10 mouse cellular contexts compared by ENCODE assay signal in the genomic region with DNA sequence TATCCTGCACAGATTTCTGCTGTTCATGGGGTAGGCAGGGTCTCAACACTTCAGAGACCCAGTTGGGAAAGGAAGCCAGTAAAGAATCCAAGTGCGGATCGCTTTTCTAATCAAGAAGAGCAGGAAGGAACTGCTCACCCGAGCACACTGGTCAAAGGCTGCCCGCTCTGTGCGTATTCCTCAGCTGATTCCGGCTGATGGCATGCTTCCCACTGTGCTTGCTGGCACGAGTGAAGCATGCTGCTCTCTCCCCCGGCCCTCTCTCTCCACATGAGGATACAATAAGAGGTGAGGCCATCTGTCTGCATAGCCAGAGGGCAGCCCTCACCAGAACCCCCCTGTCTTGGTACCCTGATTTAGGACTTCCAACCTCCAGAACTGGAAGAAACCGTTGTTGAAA. TPM values are rescaled to one million over a fixed set of nuclear protein-coding genes. Genes with fewer than 3 reads are reported as not detected.
DNase-seq lines count a peak whose midpoint lies in the region; ATAC-seq lines count a peak whose summit lies in the region.
"Had no signal": no experiment of that assay in that cellular context is flagged by ENCODE, and none has a peak within 500 bp of the region (broad histone marks: within the 10 kb centered on the region; RNA-seq: fewer than 3 reads in every experiment).

No protein-coding gene starts in this region.

- H3K4me2 ChIP-seq in intestine, embryonic 16.5 days (ENCODE audit: low read depth, low read length), result no peak overlapping the region
- H3K4me2 ChIP-seq in intestine, embryonic 15.5 days (replicated peaks), result no peak overlapping the region
- H3K4me2 ChIP-seq: liver, embryonic 15.5 days had no signal

- H3K4me3 ChIP-seq in intestine, embryonic 16.5 days (ENCODE audit: low read length), result no peak overlapping the region
- H3K4me3 ChIP-seq in intestine, embryonic 15.5 days (replicated peaks), result no peak overlapping the region
- H3K4me3 ChIP-seq: liver, embryonic 15.5 days had no signal

- ATAC-seq in intestine, embryonic 16.5 days, result 0 out of 2 replicates have a peak, but pooled peaks have one; percentile 20
- ATAC-seq in intestine, embryonic 15.5 days, result no peak

- DNase-seq in adipocyte (ENCODE audit: low spot score), result peak; percentile 52
- peak; percentile 93 for DNase-seq in cerebellum, adult 9-10 months
- peak; percentile 77 to 79 for DNase-seq in kidney, adult 8-10 months
- no peak for DNase-seq in urinary bladder, adult 18-20 months (ENCODE audit: low spot score in 2 of 2)
- no peak for DNase-seq in thymus, postnatal 10 days (ENCODE audit: low spot score in 2 of 2)
- DNase-seq in gastrocnemius, adult 18-20 months (ENCODE audit: low spot score), result no peak

- WGBS in intestine, embryonic 16.5 days, result 71% methylated on average over 9 of the region's 9 CpGs
- 74% methylated on average over 9 of the region's 9 CpGs for WGBS in intestine, embryonic 15.5 days

- no peaks in the 10 kb centered on the region for H3K27me3 ChIP-seq in intestine, embryonic 16.5 days (replicated peaks; ENCODE audit: control insufficient read depth, insufficient read depth, low read length)
- H3K27me3 ChIP-seq in intestine, embryonic 15.5 days (replicated peaks), result no peaks in the 10 kb centered on the region

- H3K9ac ChIP-seq in intestine, embryonic 16.5 days (ENCODE audit: low read depth, low read length), result no peak overlapping the region
- H3K9ac ChIP-seq in intestine, embryonic 15.5 days, result no peak overlapping the region
- H3K9ac ChIP-seq: liver, embryonic 15.5 days had no signal

- no peak overlapping the region for H3K27ac ChIP-seq in intestine, embryonic 16.5 days (ENCODE audit: low read length)
- no peak overlapping the region for H3K27ac ChIP-seq in intestine, embryonic 15.5 days
- H3K27ac ChIP-seq: liver, embryonic 15.5 days had no signal

- H3K4me1 ChIP-seq in intestine, embryonic 16.5 days (ENCODE audit: control insufficient read depth, insufficient read depth, low read length), result peaks cover 21% of the 10 kb centered on the region
- H3K4me1 ChIP-seq in intestine, embryonic 15.5 days (replicated peaks), result peaks cover 19% of the 10 kb centered on the region

- H3K9me3 ChIP-seq in intestine, embryonic 16.5 days (ENCODE audit: control insufficient read depth, low read length), result no peaks in the 10 kb centered on the region
- H3K9me3 ChIP-seq in intestine, embryonic 15.5 days, result no peaks in the 10 kb centered on the region
- H3K9me3 ChIP-seq: liver, embryonic 15.5 days had no signal

- no peaks in the 10 kb centered on the region for H3K36me3 ChIP-seq in intestine, embryonic 16.5 days (ENCODE audit: control insufficient read depth, insufficient read depth, low read length)
- no peaks in the 10 kb centered on the region for H3K36me3 ChIP-seq in intestine, embryonic 15.5 days
- H3K36me3 ChIP-seq: liver, embryonic 15.5 days had no signal

RNA-seq across cellular contexts. Expression of a gene that starts 41.3 kb away (rescaled TPM):
- 1.2 and 1.4 TPM in 2 replicates for polyA plus RNA-seq in intestine, embryonic 16.5 days (2015; fragmentation: Nextera tagmentation; extraction: Ambion mirVana)
- 1.2 TPM in 2 replicates for polyA plus RNA-seq in intestine, embryonic 15.5 days (2015; fragmentation: Nextera tagmentation; extraction: Ambion mirVana)
- not detected for total RNA-seq in gastrocnemius, adult 18-20 months (2021)
- polyA plus RNA-seq: large intestine, adult 2 months had no signal

RNA-seq across cellular contexts. Expression of a gene that starts 59.7 kb away (rescaled TPM):
- polyA plus RNA-seq in intestine, embryonic 16.5 days (2015; fragmentation: Nextera tagmentation; extraction: Ambion mirVana), result 8.0 and 9.9 TPM in 2 replicates
- 10.6 and 12.0 TPM in 2 replicates for polyA plus RNA-seq in intestine, embryonic 15.5 days (2015; fragmentation: Nextera tagmentation; extraction: Ambion mirVana)
- total RNA-seq in gastrocnemius, adult 18-20 months (2021), result 1 to 10 TPM in 1 of 2 experiments, under 1 TPM in 1; 0.80 to 1.2 TPM

Comparison
In these comparisons a context has a peak if more than half of its experiments do, and no peak if none do; other contexts are left out.
1. DNase-seq: peak in adipocyte (single experiment), cerebellum, adult 9-10 months (single experiment) and kidney, adult 8-10 months (2 of 2); none in urinary bladder, adult 18-20 months (0 of 2), thymus, postnatal 10 days (0 of 2) and gastrocnemius, adult 18-20 months (single experiment).